Mouse (Mus musculus): Measurements from ENCODE around the gene Fgd6.

Fgd6 gene

DNA sequence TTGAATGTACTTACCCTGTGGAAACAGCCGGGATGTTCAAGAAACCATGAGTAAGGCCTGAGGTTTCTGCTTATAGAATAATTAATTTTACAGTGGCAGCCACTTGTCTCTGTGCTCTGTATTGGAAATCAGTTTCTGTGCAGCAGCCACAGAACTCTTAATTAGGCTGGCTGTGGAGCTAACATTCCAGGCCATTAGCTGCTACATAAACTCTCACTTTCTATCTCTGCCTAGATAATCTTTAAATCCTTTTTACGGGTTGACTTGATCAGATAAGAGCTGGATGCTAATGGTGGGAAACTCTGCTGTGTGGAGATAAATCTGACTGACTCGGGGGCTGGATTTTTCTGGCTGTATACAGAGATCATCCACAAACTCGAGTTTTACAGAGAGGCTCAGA, 147.4 kb downstream of the Fgd6 start:
- DNase-seq (ENCODE audit: low spot score) = no peak
